ENCODE assay signal across 11 mouse cellular contexts in genomic region chr9:63258768-63259167, GRCm38 (mm10).
DNase-seq lines count a peak whose midpoint lies in the region; ATAC-seq and TF ChIP-seq lines count a peak whose summit lies in the region.
"Had no signal": no experiment of that assay in that cellular context is flagged by ENCODE, and none has a peak within 500 bp of the region (broad histone marks: within the 10 kb centered on the region; RNA-seq: fewer than 3 reads in every experiment).

No protein-coding gene starts in this region.

- no peak overlapping the region for H3K4me3 ChIP-seq in layer of hippocampus, adult 2 months
- no peak overlapping the region for H3K4me3 ChIP-seq in gastrocnemius, adult 2 months
- H3K4me3 ChIP-seq in hindbrain, embryonic 10.5 days: no peak overlapping the region
- H3K4me3 ChIP-seq: embryonic facial prominence, embryonic 13.5 days had no signal

- no peaks in the 10 kb centered on the region for H3K9me3 ChIP-seq in hindbrain, embryonic 10.5 days
- H3K9me3 ChIP-seq: embryonic facial prominence, embryonic 13.5 days had no signal

- no peak for DNase-seq in cerebellum, postnatal 4 days (ENCODE audit: low spot score in 2 of 2)
- peak; percentile 23 to 63 for DNase-seq in layer of hippocampus, adult 2 months (ENCODE audit: low spot score in 2 of 2)
- DNase-seq in layer of hippocampus, postnatal 25 days (ENCODE audit: extremely low spot score in 1 of 2, low spot score in 1 of 2): no peak
- peak; percentile 53 for DNase-seq in cerebellum, adult 11-12 months
- DNase-seq in heart, postnatal 25 days (ENCODE audit: low spot score): peak; percentile 5
- DNase-seq in gastrocnemius, adult 2 months: no peak
- DNase-seq in hindbrain, embryonic 10.5 days (ENCODE audit: low spot score): no peak
- DNase-seq: adrenal gland, postnatal 36 days; gastrocnemius, postnatal 36 days had no signal

- no peak for TF ChIP-seq CTCF in layer of hippocampus, adult 2 months (conservative IDR thresholded peaks at IDR 0.05)
- TF ChIP-seq CTCF in gastrocnemius, adult 2 months (IDR thresholded peaks at IDR 0.05): no peak

- 0 out of 2 replicates have a peak, but pooled peaks have one; percentile 40 for ATAC-seq in cerebellum, adult (ENCODE audit: insufficient number of reproducible peaks, low FRiP score, low TSS enrichment)

- WGBS in hindbrain, embryonic 10.5 days: 91% methylated on average over 3 of the region's 3 CpGs

- no peak overlapping the region for H3K27ac ChIP-seq in layer of hippocampus, adult 2 months
- H3K27ac ChIP-seq in gastrocnemius, adult 2 months: no peak overlapping the region
- H3K27ac ChIP-seq in hindbrain, embryonic 10.5 days: no peak overlapping the region
- H3K27ac ChIP-seq: embryonic facial prominence, embryonic 13.5 days had no signal

- H3K27me3 ChIP-seq in hindbrain, embryonic 10.5 days (ENCODE audit: insufficient read depth, poor library complexity, severe bottlenecking): no peaks in the 10 kb centered on the region
- H3K27me3 ChIP-seq: embryonic facial prominence, embryonic 13.5 days had no signal

- peaks cover 16% of the 10 kb centered on the region for H3K4me1 ChIP-seq in hindbrain, embryonic 10.5 days (replicated peaks)

- peaks cover 32% of the 10 kb centered on the region for H3K36me3 ChIP-seq in hindbrain, embryonic 10.5 days

- intact Hi-C loops in heart, postnatal 25 days (cut with DNase I): no loop called here
- intact Hi-C loops in gastrocnemius, adult 2 months (cut with DNase I): no loop called here

Comparison
In these comparisons a context has a peak if more than half of its experiments do, and no peak if none do; other contexts are left out.
1. DNase-seq: peak in layer of hippocampus, adult 2 months (2 of 2), cerebellum, adult 11-12 months (single experiment) and heart, postnatal 25 days (single experiment); none in cerebellum, postnatal 4 days (0 of 2), layer of hippocampus, postnatal 25 days (0 of 2), gastrocnemius, adult 2 months (single experiment) and hindbrain, embryonic 10.5 days (single experiment).